Mouse (Mus musculus) adrenal gland (tissue): ENCODE data around the gene Dennd1b.

ENCODE experiments used
- intact Hi-C: fragments of 180-260 bp; cut with DNase I; formaldehyde crosslinking; loops from one replicate; pipeline ENCODE4 v1.15.1; 2025

Gene Dennd1b

DNA sequence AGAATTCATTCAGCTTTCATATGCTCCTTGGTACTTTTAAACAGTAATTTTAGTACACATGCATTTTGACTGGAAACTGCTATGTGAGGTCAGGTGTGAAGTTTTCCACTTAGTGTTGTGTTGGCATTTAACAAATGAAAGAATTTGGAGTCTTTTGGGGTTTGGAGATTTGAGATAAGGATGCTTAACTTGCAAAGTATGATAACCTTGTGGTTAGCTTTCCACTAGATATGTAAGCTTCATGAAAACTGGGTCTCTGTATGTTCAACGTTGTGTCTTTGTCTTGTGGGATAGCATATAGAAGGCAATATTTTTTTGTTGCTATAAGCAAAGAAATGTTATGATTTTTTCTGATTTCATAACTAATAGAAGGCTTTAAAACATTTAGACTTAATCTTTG, 114.8 kb downstream of the Dennd1b start:
- intact Hi-C loops: no loop called here

DNA sequence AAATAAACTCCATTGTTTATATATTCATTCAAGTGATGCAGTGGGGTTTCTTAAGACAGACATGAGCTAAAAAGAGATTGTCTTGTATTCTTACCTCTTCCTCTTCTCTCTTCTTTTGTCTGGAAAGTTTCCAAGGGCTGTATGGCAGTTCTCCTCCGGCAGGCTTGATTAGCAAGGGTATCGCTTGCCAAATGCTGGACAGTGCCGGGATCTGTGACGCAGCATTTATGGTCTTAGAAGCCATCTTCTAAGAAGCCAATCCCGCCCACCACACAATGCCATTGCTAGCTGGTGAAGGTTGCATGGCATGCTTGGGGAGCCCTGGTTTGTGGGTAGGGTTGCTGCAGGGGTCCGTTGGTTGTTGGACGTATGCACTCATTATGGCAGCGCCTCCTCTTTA, 115.8 kb downstream of the Dennd1b start:
- intact Hi-C loops: no loop called here

DNA sequence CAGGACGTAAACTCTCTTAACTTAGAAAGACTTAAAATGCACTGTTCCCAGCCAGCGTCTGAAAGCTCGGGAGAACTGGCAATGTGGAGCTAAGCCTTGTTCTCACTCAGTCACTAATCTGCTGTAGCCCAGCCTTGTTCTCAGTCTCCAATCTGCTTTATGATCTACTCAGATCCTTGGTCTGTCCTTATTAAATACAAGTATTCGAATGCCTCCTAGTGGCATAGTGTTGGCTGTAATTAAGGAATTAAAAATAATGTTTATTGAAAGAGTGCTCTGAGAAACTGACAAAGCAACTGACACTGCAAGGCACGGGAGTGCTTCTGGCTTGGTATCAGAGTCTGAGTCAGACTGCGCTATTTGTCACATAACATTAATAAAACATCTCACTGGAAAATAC, 116.3 kb downstream of the Dennd1b start:
- intact Hi-C loops: no loop called here

GRCm38 (mm10) chr1:139080517-139081386, 117.5 kb downstream of the Dennd1b start:
- intact Hi-C loops: loop anchor here (5.0 kb wide), 1 partner anchor 243 kb away; no protein-coding TSS in a partner anchor

DNA sequence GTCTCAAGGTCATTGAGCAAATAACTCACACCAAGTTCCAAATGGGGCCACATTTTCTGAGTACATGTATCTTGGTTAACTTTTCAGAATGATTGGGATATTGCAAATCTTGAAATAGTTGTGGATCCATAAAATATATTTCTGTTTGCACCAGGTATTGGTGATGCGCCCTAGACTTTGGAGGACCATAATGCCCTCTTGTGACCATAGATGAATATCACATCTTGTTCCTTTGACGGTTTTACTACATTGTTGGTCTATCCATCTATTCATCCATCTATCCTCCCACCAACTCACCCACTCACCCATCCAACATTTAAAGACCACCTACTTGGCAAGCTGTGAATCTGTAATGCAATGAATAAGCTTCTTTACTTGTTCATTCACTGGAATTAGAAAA, 120.1 kb downstream of the Dennd1b start:
- intact Hi-C loops: loop anchor here (5.0 kb wide), 1 partner anchor 246 kb away; no protein-coding TSS in a partner anchor

- intact Hi-C loops: no loop called here
Measured at GRCm38 (mm10) chr1:139087564-139087963, 124.3 kb downstream of the Dennd1b start.

DNA sequence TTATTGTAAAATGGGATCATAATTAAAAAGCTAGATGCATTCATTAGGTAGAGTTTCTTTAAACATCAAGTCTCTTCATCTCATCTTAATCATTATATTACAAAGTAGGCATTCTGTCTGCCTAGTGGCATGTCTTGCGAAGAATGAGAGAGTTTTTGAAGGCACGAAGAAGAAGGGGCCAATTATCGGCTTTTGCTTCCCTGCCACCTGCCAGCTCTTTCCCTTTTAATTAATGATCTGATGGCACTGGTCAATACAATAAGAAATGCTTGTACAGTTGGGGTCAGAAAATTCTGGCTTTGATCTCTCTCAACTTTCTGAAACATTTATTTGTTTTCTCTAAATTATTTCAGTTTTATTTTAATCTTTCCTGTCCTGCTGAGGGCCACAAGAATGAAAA, 127.5 kb downstream of the Dennd1b start:
- intact Hi-C loops: no loop called here

DNA sequence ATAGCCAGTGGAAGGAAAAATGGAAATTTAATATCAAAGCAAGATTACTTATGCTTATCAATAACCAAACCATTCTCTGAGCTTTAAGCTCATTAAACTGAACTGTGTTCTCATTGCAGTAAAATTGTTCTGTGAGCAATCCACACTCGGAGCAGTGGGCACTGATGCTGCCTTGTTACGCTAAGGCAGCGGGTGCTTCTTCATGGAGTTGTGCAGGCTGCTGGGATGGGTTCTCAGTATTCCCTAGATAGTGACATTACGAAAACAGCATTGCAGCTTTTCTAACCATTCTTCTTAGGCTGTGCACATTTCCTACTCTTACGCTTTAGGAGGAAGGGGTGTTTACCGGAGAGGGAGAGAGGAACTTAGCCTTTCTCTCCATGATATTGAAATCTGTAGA, 128.5 kb downstream of the Dennd1b start:
- intact Hi-C loops: no loop called here

- intact Hi-C loops: no loop called here
Measured at GRCm38 (mm10) chr1:139092144-139092543, 128.9 kb downstream of the Dennd1b start.

DNA sequence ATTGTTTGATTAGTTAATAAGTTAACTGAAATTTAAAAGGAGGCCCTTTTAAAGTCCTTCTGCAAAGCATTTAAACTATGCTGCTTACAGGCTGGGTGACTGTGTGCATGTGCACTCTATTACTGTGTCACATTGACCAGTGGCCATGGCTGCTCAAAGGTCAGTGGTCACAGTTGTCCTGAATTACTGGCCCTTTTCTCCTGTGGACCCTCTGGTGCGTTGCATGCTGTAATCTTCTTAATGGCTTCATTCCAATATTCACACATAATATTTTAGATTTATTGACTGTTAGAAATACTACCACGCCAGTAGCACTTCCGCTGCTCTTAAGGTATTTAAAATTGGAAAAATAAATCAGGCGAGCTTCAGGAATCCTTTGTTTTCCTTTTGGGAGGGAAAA, 129.5 kb downstream of the Dennd1b start:
- intact Hi-C loops: no loop called here

GRCm38 (mm10) chr1:139096369-139096768, 133.1 kb downstream of the Dennd1b start:
- intact Hi-C loops: no loop called here

DNA sequence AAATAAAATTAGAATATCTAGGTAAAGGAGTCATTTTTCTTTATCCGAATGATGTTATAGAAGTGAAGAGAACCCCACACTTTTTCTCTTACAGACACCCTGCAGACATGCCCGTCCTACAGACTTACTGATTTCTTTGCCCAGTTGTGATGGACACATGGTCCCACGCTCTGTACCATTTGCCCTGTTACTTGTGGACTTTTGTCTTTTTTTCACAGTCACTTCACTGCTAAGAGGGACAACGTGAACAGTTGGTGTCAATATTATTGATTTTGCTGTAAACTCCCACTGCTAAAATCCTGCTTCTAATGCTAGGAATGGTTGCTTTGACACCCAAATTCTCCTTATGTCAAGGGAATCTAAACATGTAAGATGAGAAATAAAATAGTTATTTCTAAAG, 134.9 kb downstream of the Dennd1b start:
- intact Hi-C loops: no loop called here

- intact Hi-C loops: no loop called here
Measured at GRCm38 (mm10) chr1:139101725-139102124, 138.5 kb downstream of the Dennd1b start.

DNA sequence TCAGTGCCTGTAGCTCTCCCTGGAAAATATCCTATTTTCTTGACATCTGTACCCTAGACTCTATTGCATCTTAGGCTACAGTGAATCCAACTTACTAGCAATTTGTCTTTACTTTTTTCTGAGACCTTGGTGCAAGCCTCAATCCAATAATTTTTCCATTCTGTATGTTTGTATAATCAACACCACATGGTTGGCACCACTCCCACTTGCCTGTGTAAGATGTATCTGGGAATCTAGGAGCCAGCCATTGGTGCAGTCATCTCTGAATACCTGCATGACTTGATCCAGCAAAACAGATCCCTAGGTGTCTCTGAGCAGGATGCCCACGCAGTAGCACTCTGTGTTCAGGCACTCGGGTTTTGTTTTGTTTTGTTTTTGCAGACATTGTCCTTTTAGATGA, 145.0 kb downstream of the Dennd1b start:
- intact Hi-C loops: no loop called here

GRCm38 (mm10) chr1:139122626-139123025, 159.4 kb downstream of the Dennd1b start:
- intact Hi-C loops: no loop called here

DNA sequence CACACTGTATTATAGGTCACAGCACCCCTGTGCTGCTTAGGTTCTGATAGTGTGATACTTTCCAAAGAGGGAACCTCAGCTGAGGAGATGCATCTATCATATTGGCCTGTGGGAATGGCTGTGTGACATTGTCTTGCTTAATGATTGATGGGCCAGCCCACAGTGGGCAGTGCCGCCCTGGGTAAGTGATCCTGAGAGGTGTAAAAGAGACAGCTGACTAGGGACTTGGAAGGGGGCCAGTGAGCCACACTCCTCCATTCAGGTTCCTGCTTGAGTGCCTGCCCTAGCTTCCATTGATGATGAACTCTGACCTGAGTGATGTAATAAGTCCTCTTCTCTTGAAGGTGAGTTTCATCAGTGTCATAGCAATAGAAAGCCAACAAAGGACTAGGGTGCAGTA, 176.4 kb downstream of the Dennd1b start:
- intact Hi-C loops: no loop called here

- intact Hi-C loops: no loop called here
Measured at GRCm38 (mm10) chr1:139145516-139145915, 182.3 kb downstream of the Dennd1b start.

- intact Hi-C loops: no loop called here
Measured at GRCm38 (mm10) chr1:139146306-139146705, 183.1 kb downstream of the Dennd1b start.

- intact Hi-C loops: no loop called here
Measured at GRCm38 (mm10) chr1:139153006-139153405, 189.8 kb downstream of the Dennd1b start.

GRCm38 (mm10) chr1:139153493-139153892, 190.3 kb downstream of the Dennd1b start:
- intact Hi-C loops: no loop called here

- intact Hi-C loops: loop anchor here (2.0 kb wide), 1 partner anchor 322 kb away; no protein-coding TSS in a partner anchor
Measured at GRCm38 (mm10) chr1:139156397-139156796, 193.2 kb downstream of the Dennd1b start.

- intact Hi-C loops: loop anchor here (5.0 kb wide), 1 partner anchor 176 kb away; no protein-coding TSS in a partner anchor
Measured at GRCm38 (mm10) chr1:139161619-139162018, 198.4 kb downstream of the Dennd1b start.

DNA sequence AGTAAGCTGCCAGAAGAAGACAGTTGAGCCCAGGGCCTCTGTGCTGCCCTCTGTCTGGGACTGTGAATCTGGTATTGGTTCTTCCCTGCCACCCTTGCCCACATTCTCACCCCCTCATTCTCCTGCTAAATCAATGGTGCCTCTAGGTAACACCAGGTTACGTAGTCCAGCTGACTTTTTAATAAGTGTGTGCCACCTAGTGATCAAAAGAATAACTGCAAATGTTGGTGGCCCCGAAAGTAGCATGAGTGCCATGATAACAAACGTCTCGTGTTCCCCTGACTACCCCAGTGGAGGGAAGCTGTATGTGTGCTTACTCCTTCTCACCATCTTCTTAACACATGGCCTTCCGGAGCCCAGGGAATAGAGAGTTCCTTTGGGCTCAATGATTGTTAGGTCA, 199.6 kb downstream of the Dennd1b start:
- intact Hi-C loops: loop anchor here (5.0 kb wide), 1 partner anchor 174 kb away; no protein-coding TSS in a partner anchor
